Mouse (Mus musculus) thymus, postnatal 25 days (tissue): ENCODE results near the gene Babam2.
A peak's percentile ranks its signal among the peaks of the same experiment; 100 is the strongest.

Experiments used
- DNase-seq: peaks from one replicate; pipeline ENCODE4 v3.0.0; 2022

The Babam2 gene

DNA sequence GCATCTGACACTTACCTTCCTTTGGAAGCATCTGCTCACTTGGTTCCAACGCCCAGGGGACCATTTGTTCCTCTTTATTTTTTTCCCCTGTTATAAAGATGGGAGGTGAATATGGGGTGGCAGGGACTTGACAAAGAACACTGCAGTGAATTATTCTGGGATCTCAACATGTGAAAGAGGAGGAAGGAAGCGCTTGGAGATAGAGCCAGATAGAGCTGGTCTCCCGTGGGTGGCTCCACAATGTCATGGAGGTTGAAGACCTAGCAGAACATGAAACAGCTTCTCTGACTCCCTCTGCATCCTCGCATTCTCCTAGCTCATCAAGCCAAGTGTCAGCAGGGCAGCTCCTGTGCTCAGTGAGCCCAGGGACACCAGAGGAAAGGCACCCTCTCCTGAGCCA, 312.6 kb downstream of the Babam2 start:
- DNase-seq = no peak

- DNase-seq = no peak
Observed at GRCm38 (mm10) chr5:32013053-32013452, 315.6 kb downstream of the Babam2 start.

DNA sequence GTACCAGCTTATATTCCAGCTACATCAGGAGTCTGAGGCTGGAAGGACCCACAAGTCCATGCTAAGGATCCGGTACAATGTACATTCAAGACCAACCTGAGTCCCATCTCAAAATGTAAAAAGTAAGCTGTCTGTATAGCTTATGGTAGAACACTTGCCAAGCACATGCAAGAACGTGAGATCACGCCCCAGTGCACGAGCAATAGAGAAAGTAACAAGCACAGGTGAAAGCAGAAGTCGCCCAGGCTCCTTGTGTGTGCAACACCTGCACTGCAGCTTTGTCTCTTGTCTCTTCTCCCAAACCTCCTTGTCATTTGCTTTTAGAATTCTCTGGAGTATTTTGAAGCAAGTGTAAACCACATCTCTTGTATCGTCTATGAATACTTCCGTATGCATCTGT, 317.3 kb downstream of the Babam2 start:
- no peak for DNase-seq

GRCm38 (mm10) chr5:32015949-32016478, 318.5 kb downstream of the Babam2 start:
- DNase-seq = no peak

- no peak for DNase-seq
Observed at GRCm38 (mm10) chr5:32017686-32018085, 320.2 kb downstream of the Babam2 start.

- no peak for DNase-seq
Observed at GRCm38 (mm10) chr5:32018276-32018675, 320.8 kb downstream of the Babam2 start.

DNA sequence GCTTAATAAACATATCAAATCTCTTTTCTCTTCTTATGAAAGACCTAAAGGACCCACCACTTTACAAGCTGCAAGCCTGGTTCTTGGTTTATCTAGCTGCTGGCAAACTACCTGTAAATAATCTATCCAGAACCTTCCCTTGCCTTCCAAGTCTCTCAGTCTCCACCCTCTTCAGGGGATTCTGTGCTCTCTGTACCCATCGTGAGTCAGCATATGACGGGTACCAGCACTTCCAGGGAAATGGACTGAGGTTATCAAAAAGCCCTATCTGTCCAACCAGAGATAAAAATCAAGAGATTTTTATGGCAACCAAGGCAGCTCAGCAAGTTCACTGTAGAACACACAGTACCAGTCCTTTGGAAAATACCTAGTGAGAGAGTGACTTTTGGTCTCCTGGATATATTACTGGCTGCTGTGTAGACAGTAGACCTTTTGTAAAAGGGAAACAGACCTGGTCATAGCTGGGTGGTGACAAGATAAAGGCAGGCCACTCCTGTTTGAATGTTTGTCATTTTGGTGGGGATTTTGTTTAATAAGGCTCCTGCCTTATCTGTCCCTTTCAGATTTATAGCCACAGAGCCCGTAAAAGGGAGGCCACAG, 332.4 kb downstream of the Babam2 start:
- DNase-seq = no peak

DNA sequence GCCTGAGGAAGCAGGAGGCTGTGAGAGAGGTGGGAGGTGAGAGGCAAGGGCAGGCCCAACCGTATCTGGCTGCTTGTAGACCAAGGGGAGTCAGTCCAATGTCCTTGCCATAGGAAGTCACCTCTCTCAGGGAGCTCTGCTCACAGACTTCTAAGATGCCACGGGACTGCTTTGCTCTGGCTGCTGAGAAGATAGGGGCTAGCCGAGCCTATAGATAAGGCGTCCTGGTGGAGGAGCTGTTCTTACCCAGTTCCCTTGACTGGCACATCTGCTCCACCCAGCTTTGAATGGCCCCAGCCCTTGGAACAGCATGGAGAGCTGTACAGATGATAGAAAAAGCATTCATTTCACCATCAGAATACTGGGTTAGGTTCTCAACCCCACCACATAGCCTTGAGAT, 335.7 kb downstream of the Babam2 start:
- no peak for DNase-seq

DNA sequence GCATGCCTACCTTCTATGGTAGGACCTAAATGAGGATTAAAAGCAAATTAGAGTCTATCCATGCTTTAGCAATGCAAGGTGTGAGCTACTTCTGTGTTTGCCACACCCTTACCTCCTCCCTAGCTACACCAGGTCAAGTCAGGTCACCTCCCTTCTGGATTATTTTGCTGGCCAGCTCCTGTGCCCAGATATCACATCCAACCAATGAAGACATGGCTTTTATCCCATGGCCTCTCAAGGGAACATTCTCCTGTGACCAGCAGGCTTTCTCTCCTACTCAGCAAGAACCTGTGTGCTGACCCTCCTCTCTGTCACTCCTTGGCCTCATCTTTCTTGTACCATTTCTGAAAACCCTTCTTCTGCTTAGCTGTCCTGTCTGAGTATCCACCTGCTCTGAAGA, 336.1 kb downstream of the Babam2 start:
- no peak for DNase-seq

GRCm38 (mm10) chr5:32034475-32035054, 337.1 kb downstream of the Babam2 start:
- DNase-seq = no peak

- no peak for DNase-seq
Observed at GRCm38 (mm10) chr5:32035721-32036320, 338.3 kb downstream of the Babam2 start.

- no peak for DNase-seq
Observed at GRCm38 (mm10) chr5:32036896-32037295, 339.4 kb downstream of the Babam2 start.

DNA sequence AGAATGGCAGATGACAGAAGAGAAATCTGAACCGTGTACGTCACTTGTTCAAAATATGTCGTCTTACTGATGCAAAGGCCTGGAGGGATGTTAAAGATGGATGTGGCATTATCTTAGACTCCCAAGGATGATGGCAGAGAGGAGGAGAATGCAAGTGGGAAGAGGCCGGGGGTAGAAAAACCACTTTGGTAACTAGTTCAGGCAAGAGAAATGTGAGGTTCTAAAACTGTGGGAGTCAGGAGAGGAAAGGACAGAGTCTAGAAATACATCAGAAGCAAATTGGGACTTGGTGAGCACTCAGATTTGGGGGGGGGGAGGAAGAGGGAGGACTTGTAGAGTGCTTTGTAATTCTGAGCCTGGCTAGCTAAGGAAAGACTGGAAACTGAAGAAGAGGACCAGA, 340.1 kb downstream of the Babam2 start:
- DNase-seq = no peak

DNA sequence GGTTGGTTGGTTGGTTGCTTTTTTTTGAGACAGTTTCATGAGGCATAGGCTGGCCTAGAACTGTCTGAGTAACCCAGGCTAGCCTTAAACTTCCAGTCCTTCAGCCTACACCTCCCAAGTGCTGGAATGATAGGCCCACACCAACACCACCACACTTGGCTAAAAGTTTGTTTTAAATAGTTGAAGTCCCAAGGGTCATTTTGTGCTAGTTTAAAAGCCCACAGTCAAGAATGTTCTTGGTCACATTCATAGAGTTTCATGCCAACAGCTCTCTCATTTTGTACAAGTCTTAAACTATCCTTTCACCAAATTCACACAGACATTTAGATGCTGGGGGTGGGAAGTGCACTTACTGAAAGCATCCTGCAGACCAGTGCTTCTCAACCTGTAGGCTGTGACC, 341.5 kb downstream of the Babam2 start:
- DNase-seq = no peak

- DNase-seq = no peak
Observed at GRCm38 (mm10) chr5:32039511-32039910, 342.0 kb downstream of the Babam2 start.

DNA sequence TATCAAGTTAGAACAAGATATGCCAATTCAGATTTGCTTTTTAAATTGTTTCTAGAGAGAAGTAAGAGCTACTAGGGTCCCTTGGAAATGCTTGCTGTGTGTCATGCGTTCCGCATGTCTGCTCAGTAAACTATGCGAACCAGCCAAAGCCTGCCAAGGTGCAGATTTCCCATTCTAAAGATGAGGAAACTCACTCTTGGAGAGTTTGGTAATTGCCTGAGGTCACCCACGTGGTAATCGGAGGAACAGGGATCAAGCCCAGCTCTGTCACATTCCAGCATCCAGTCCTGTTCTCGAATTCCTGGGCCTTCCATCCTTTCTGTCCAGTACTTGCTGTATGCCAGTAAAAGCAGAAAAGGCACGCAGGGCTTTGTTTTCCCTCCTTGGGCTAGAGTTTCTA, 345.7 kb downstream of the Babam2 start:
- no peak for DNase-seq

GRCm38 (mm10) chr5:32043996-32044395, 346.5 kb downstream of the Babam2 start:
- DNase-seq = no peak

- no peak for DNase-seq
Observed at GRCm38 (mm10) chr5:32051899-32052298, 354.4 kb downstream of the Babam2 start.

GRCm38 (mm10) chr5:32052467-32052866, 355.0 kb downstream of the Babam2 start:
- no peak for DNase-seq

DNA sequence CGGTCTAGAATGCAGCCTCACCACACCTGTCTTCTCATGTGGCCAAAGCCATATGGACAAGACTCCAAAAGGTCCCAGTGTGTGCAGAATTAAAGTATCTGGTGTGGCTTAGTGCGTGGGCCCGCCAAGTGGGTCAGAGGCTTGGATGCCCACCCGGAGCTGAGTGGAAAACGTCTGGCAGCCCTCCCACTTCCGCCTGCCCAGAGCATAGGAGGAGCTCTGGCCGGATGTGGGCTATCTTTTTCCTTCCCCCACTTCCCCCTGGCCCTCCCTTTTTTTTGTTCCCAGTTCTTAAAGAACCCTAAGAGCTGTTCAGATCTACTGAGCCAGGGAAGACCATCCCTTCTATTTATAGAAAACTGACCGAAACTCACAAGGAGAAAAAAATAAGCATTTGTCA, 356.0 kb downstream of the Babam2 start:
- peak; percentile 18 for DNase-seq

- DNase-seq = no peak
Observed at GRCm38 (mm10) chr5:32055676-32056075, 358.2 kb downstream of the Babam2 start.

- DNase-seq = no peak
Observed at GRCm38 (mm10) chr5:32056126-32056525, 358.6 kb downstream of the Babam2 start.

- DNase-seq = no peak
Observed at GRCm38 (mm10) chr5:32058481-32059253, 361.2 kb downstream of the Babam2 start.
